Mouse (Mus musculus) cerebellum, adult (tissue): ENCODE results near the gene Ubr3.

Source experiments
- ATAC-seq: cut with Nextera tagmentation; 2 replicates; pipeline ENCODE4 v1.9.2; 2017; ENCODE audit warnings: mild to moderate bottlenecking, moderate library complexity, mixed read lengths; ENCODE audit not compliant: insufficient number of reproducible peaks, low FRiP score, low TSS enrichment

Ubr3 gene

GRCm38 (mm10) chr2:69897039-69897617 lies at the start of gene Ubr3:
Gene Ubr3 (plus strand): TSS chr2:69897246.
- peak; percentile 92 for ATAC-seq

DNA sequence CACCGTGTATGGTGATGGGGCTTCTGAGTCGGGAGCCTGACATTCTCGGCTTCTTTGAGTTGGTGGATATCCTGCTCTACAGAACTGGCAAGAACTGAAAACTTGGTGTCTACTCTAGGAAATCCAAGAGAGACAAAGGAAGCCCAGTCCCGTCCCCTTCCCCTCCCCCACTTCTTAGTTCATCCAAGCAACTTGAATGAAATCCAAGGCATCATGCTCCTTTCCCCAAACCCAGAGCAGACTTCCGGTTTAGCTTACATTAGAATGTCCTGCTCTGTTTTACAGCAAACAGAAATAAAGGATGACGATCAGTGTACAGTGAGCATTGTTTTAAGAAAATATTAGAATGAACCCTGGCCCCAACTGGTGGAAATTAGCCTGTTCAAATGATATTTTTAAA lies 47.8 kb upstream of the Ubr3 start:
- ATAC-seq: no peak

DNA sequence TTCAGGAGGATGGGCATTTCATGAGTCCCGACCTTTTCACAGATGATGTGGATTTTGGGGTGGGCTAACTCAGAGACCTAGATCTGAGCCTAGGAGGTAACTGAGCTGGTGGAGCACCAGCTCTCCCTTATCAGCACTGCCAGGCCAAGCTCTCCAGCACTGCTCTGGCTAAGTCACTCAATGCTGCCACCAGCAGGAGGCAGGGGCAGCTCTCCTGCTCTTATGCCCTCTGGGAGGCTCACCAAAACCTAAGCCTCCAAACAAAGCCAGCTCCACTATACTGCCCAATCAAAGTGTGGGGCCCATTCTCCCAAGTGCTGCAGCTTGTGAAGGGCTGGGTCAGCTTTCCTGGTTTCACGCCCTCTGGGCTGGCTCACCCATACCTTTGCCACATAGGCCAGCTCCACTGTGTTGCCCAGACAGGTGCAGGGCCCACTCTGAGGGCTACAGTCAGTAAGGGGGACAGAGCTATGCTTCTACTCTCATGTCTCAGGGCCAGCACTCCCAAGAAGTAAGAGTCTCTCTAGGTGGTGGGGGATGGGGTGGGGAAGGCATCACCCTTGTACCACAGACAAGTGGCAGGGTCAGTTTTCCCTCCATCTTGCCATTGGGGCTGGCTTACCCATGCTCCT lies 45.5 kb upstream of the Ubr3 start:
- ATAC-seq: 0 out of 2 replicates have a peak, but pooled peaks have one; percentile 6

DNA sequence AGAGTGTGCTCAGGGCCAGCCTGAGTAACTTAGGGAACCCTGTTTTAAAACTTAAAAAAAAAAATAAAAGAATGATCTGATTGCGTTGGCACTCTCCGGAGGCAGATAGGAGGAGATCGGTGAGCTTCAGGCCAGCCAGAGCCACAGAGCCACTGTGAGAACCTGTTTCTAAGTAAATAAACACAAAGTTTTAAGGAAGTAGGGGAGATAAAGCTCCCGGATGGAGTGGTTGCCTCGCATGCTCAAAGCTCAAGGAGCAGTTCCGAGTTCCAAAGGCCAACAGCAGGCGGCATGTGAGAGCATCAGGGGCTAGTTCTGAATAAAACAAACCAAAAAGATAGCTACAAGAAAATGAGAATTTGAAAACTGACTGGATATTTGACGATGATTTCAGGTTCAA lies 40.7 kb upstream of the Ubr3 start:
- no peak for ATAC-seq

GRCm38 (mm10) chr2:69857882-69858281 lies 39.2 kb upstream of the Ubr3 start:
- ATAC-seq: no peak

DNA sequence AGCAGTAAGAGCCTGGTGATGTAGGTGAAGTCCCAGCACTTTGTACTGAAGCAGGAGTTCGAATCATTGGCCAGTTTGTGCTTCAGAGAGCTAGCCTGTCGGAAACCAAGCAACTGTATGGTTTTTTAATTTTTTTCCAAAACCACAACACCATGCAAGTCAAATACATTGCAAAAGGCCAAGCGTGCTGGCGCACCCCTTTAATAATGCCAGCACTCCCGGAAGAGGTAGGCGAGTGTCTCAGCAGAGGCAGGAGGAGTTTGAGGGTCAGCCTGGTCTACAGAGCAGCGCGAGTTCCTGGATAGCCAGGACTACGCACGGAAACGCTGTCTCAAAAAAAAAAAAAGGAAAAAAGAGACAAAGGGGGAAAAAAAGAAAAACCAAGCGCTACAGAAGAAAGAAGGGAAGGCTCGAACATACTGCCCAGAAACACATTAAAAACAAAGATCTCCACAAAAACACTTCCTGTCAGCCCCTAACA lies 36.0 kb upstream of the Ubr3 start:
- ATAC-seq: peak; percentile 66

DNA sequence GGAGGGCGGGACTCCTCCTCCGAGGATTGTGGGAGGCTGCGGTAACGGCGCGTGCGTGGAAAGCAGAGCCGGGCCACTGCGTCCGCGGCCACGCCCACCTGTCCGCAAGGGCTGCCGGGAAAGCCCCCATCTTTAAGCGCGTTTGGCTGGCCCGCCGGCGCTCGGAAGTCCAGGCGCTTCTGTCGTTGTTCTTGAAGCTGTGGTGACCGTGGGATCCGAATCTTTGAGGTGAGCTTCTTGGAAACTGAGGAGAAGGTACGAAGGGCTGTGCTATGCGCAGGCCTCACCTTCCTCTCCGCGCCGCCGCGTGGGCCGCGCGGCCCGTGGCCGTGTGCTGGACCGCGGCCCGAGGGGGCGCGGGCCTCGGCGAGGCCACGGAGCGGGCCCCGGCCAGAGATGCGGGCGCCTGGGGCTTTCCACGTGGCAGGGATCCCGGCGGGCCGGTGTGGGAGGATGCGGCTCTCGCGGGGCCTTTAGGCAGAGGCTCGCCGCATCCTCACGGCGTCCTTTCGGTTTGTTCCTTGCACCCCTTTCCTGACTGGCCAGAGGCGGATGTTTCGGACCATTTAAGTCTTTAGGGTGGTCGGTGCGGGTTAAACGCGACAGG lies 35.5 kb upstream of the Ubr3 start, which contains the start of gene Ssb:
Gene Ssb, plus strand, starts transcription at position 78 of the 607 bp plus-strand sequence.
- peak; percentile 92 for ATAC-seq

DNA sequence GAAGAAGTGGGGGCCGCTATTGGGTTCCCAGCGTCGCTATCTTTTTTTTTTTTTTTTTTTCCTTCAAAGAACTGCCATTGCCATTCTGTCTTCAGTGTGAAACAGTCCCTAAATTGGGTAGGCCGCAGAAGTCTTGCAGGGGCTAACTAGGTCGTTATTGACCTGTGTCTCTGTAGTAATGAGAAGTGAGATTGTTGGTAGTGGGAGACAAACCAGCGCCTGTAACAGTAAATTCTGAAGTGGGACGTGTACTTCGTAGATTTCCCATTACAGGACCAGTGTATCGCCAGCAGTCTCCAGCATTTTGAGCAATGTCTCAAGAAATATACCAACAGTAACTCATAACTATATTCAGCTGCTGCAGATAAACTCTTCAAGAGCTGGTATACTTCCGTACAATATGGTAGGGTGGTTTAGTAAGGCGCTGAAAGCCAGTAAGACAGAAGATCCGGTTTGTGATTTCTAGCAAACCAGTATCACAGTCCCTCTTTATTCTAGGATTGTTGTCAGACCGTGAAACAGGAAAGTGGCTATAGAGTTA lies 34.9 kb upstream of the Ubr3 start:
- no peak for ATAC-seq

DNA sequence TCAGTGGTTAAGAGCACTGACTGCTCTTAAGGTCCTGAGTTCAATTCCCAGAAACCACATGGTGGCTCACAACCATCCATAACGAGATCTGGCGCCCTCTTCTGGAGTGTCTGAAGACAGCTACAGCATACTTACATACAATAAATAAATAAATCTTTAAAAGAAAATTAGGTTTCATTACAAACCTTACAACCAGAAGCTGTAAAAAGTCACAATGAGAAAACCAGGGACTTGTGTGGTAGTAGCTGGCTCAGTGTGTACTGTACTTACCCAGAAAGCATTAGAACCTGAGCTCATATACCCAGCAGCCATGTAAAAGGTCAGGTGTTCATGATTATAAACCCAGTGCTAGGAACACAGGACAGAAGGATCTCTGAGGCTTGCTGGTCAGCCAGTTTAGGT lies 13.1 kb upstream of the Ubr3 start:
- no peak for ATAC-seq

GRCm38 (mm10) chr2:69884581-69884980 lies 12.5 kb upstream of the Ubr3 start:
- ATAC-seq: no peak

DNA sequence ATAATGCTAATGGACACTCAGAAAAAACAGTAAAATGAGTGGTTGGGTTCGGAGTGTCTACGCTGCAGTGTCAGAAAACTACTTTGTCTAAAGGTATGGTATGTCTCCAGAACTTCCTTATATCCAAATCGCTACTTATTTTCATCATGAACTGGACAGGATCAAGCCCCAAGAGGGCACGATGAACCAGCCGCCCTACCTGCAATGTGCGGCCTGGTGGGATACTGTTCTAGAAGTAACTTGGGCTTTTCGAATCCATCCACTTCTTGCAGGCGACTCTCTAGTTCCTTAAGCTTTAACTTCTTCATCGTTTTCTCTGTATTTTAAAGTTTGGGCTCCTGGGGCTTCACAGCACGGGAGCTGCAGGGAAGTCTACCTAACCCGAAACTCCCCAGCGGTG lies 12.0 kb upstream of the Ubr3 start:
- peak; percentile 36; the same call in 1 of the 2 replicates for ATAC-seq

- ATAC-seq: peak; percentile 96
Measured at GRCm38 (mm10) chr2:69885451-69886305, 11.4 kb upstream of the Ubr3 start, which contains the start of gene Mettl5. Gene Mettl5 (minus strand): TSS chr2:69885615.

DNA sequence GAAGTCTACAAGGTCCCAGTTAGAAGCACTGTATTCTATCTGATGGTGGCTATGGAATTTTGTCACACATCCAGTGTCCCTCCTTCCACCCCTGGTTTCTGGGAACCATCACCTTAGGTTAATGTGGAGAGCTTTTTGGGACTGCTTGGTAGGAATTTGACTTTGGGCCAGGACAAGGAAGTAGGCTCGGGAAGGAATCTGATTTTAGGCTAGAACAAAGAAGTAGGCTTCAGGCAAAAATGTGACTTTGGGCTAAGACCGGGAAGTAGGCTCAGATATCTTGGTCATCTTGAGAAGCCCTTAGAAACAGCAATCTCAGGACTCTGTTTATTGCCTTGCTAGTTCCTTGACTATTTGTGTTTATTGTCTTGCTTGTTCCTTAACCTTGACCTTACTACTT lies 8.1 kb upstream of the Ubr3 start:
- no peak for ATAC-seq

DNA sequence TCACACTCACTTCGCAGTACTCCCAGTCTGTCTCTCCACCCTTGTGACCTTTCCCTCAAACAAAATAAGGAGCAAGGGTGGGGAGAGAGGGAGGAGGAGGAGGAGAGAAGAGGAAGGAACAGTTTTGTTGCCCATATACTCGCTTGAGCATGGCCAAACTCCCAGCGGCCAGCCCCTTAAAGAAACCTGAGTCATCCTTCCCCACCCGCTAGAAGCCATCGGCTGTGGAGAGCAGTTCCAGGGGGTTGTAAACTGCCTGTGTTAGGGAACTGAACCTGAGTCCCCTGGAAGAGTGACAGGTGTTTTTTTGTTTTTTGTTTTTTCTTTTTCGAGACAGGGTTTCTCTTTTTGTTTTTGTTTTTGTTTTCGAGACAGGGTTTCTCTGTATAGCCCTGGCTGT lies 6.2 kb upstream of the Ubr3 start:
- ATAC-seq: no peak

GRCm38 (mm10) chr2:69893145-69893544 lies 3.9 kb upstream of the Ubr3 start:
- no peak for ATAC-seq

DNA sequence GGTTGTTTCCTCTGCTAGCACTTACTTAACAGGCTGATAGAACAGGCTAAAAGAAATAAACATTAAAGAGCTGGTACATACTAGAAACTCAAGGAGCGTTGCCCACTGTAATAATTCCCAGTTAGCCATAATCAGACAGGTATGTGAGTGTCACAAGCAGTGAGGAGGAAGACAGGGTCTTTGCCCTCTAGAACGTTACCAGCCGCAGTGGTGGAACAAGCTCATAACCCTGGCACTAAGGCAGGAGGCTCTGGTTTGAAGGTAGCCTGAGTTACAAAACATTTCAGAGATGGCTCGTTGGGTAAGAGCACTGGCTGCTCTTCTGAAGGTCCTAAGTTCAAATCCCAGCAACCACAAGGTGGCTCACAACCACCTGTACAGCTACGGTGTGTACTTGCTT lies 3.2 kb upstream of the Ubr3 start:
- no peak for ATAC-seq

GRCm38 (mm10) chr2:69895502-69896223 lies 1.4 kb upstream of the Ubr3 start:
- no peak for ATAC-seq

DNA sequence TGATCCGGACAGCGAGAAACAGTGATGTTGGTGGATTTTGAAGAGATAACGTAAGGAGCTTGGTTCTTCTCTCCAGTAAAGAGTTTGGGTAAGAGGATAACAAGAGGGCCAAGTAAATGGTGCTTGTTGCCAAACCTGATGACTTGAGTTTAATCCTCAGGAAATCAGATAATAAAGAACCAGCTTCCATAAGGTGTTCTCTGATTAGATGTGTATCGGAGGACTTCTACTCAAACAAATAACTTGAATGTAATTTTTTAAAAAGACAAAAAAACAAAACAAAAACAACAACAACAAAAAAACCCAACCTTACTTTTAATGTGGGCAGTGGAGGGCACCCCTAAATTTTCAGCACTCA lies 843 bp upstream of the Ubr3 start:
- no peak for ATAC-seq

GRCm38 (mm10) chr2:69897618-69898575 lies 851 bp downstream of the Ubr3 start:
- peak; percentile 57 for ATAC-seq
